Mouse (Mus musculus): ENCODE data around the gene Smarca2.
"Not testable (repeated sequence)": the region's sequence is repeated elsewhere in the genome, so short reads cannot be mapped to it uniquely, and the experiment has no call there.

Smarca2 gene

GRCm38 (mm10) chr19:26690516-26690915 is 85.7 kb downstream of the Smarca2 start:
- DNase-seq (ENCODE audit: low read depth, low spot score): no peak

DNA sequence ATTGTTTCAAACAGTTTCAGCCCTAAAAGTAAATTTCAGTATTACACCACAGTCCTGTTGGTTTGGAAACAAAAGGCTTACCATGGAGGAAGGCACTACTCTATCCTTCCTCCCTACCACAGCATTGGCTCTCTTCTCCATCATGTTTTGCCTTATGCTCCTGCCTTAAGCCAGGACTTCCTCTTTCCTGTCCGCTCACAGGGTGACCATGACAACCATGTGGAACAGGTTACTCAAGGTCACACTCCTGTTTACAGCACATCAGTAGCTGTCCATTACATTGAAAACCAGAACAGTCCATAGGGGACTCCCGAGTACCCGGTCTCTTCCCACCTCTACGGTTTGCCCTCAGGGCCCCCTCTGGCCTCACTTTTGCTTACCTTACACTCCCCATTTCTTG is 92.3 kb downstream of the Smarca2 start:
- no peak for DNase-seq (ENCODE audit: low read depth, low spot score)

DNA sequence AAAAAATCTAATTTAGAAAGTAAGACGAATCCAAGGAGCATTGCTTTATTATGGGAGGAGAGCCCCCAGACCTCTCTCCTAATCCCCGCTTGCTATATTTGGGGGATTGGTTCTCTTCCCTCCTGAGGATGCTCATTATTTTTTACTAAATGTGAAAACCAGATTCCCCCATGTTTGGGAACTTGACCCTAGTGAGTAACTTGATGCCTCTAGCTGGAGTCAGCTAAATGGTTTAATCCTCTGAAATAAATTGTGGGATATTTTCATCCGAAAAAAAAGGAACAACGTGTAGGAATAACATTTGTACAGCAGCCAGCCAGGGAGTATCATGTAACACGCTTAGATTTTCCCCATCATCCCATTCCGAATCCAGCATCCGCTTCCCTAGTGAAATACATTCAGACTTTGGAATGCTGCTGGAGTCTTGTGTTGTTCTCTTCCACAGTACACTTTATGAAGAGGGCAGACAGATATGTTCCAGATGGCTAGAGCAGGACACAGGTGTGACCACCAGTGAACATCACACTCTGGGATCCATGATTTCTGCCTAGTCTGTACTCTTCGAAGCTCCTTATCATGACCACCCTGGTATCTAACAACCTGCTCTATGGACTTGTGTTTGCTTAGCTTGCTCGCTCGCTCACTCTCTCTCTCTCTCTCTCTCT is 99.8 kb downstream of the Smarca2 start:
- no peak for DNase-seq (ENCODE audit: low read depth, low spot score)

- peak; percentile 30 for DNase-seq (ENCODE audit: low read depth, low spot score)
Observed at GRCm38 (mm10) chr19:26706910-26707309, 102.1 kb downstream of the Smarca2 start.

DNA sequence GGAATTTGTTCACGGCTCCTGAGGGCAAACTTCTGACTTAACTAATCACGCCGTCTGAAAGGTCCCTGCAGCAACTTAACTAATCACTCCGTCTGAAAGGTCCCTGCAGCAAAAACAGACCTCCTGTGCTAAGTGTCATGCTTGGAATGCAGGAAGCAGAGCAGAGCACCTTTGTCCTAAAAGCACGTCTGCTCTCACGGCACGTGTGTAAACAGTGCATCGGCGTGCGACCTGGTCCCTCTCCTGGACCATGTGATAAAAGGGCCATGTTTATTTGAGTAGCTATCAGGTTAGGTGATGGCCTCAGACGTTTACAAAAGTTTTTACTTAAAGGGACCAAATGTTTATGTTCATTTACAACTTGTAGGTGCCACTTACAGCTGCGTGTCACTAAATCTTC is 104.2 kb downstream of the Smarca2 start:
- DNase-seq (ENCODE audit: low read depth, low spot score): no peak

DNA sequence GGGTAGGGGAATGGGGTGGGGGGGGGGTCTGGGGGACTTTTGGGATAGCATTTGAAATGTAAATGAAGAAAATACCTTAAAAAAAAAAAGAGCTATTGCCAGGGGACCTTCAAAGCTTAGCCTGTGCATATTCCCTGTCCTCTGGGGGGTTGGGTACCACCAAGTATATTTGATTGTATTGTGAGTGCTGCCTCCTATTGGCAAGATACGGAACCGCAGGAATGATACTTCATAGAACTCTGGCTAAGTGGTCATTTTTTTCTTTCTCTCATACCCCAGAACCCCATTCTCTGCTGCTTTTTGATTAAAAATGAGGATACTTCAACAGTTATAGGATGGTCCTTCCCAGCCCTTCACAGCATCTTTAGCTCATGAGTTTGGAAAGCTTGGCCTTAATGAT is 106.4 kb downstream of the Smarca2 start:
- DNase-seq (ENCODE audit: low read depth, low spot score): peak; percentile 63

DNA sequence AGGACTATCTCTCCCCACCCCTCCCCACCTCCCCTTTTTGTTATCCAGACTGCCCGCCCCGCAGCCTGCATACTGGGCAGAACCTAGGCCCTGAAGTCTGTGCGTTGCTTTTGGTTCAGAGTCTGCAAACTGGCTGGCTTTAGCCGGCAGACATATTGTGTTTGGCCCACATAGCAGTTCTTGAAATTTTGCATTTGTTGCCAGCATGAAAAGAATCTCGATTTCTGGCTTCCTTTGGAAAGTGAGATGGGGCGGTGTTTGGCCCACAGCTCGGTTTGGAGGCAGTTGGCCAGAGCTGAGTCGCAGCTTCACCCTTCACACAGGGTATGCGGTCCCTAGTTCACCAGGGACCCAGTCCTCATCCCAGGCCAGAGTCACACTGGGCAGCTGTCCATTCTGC is 111.4 kb downstream of the Smarca2 start:
- no peak for DNase-seq (ENCODE audit: low read depth, low spot score)

- DNase-seq (ENCODE audit: low read depth, low spot score): peak; percentile 54
Observed at GRCm38 (mm10) chr19:26718221-26718620, 113.4 kb downstream of the Smarca2 start.

- DNase-seq (ENCODE audit: low read depth, low spot score): no peak
Observed at GRCm38 (mm10) chr19:26719161-26719560, 114.3 kb downstream of the Smarca2 start.

DNA sequence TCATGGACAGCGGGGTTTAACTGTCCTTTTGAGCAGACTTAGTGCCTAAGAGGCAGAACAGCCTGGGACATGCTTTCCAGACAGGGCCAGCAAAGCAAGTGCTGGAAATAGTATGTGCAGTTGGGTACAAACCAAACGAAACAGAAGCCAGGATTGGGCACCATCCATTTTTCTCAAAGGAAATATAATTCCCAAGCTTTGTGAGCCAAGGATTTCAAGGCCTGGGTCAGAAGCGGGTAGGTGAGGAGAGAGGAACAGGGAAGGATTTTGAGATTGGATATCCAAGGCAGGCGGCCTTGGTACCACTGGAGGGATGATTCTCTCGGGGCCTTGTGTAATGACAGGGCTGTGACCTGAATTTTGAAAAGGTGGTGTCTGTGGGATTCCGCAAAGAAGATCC is 116.9 kb downstream of the Smarca2 start:
- no peak for DNase-seq (ENCODE audit: low read depth, low spot score)

- no peak for DNase-seq (ENCODE audit: low read depth, low spot score)
Observed at GRCm38 (mm10) chr19:26723899-26724298, 119.0 kb downstream of the Smarca2 start.

DNA sequence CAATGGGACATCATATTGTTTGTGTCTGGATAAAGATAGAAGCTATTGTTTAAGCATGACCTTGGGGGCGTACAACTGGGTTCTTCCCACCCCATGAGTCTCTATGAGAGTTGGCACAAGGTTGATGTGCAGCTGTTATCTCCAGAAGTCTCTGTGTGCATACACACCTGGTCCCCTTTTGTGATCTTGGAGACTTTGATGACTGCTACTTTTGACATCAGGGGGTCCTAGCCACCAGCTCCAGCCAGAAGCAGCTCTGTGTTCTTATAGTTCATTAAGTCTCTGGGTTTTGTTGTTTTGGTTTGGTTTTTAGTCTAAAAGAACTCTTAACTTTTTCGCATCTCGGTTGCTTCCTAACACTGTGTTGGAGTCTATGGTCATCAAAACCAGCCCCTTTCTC is 119.8 kb downstream of the Smarca2 start:
- DNase-seq (ENCODE audit: low read depth, low spot score): no peak

- DNase-seq (ENCODE audit: low read depth, low spot score): no peak
Observed at GRCm38 (mm10) chr19:26727796-26728195, 122.9 kb downstream of the Smarca2 start.

- no peak for DNase-seq (ENCODE audit: low read depth, low spot score)
Observed at GRCm38 (mm10) chr19:26730486-26730885, 125.6 kb downstream of the Smarca2 start.

DNA sequence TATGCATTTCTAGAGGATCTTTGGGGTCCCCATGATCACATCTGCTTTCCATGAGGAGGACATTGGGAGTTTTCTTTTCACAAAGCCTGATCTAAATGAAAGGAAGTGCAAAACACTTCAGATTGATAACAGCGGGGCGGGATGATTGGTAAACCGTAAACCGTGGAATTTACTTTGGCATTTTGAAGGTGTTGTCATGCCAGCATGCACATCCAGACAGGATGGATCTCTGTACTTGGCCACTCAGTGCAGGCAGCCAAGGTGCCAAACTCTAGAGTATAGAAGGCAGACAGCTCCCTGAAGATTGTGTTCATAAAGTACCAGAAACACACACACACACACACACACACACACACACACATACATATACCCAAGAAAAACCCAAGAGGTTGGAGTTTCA is 126.3 kb downstream of the Smarca2 start:
- no peak for DNase-seq (ENCODE audit: low read depth, low spot score)

GRCm38 (mm10) chr19:26731809-26732208 is 127.0 kb downstream of the Smarca2 start:
- DNase-seq (ENCODE audit: low read depth, low spot score): peak; percentile 49

DNA sequence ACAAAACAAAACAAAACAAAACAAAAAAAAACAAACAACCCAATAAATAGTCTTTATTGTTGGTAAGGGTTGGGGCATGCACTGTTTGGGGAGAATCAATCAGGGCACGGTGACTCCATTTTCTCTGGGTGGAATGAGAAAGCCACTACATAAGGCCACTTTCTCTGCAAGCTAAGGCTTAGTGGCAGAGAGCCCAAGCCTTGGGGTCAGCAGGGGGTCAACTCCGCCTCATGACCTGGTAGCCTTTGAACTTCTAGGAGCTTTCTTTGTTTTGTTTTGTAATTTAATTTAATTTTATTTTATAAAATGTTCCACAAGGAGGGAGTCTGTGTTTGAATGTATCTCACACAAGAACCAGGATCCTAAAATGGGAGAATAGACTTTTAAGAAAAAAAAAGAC is 128.2 kb downstream of the Smarca2 start:
- no peak for DNase-seq (ENCODE audit: low read depth, low spot score)

- DNase-seq (ENCODE audit: low read depth, low spot score): no peak
Observed at GRCm38 (mm10) chr19:26733546-26734100, 128.8 kb downstream of the Smarca2 start.

GRCm38 (mm10) chr19:26734704-26735109 is 129.9 kb downstream of the Smarca2 start:
- DNase-seq (ENCODE audit: low read depth, low spot score): no peak

GRCm38 (mm10) chr19:26745021-26745420 is 140.2 kb downstream of the Smarca2 start:
- not testable (repeated sequence) for DNase-seq (ENCODE audit: low read depth, low spot score)

- DNase-seq (ENCODE audit: low read depth, low spot score): no peak
Observed at GRCm38 (mm10) chr19:26745567-26745966, 140.7 kb downstream of the Smarca2 start.

GRCm38 (mm10) chr19:26746290-26746689 is 141.4 kb downstream of the Smarca2 start:
- DNase-seq (ENCODE audit: low read depth, low spot score): no peak

- DNase-seq (ENCODE audit: low read depth, low spot score): peak; percentile 14
Observed at GRCm38 (mm10) chr19:26746709-26747467, 142.0 kb downstream of the Smarca2 start.

Measured in CD4-positive, CD25-positive, alpha-beta regulatory T cell, adult 2 months (primary cell).